In the genomic region with DNA sequence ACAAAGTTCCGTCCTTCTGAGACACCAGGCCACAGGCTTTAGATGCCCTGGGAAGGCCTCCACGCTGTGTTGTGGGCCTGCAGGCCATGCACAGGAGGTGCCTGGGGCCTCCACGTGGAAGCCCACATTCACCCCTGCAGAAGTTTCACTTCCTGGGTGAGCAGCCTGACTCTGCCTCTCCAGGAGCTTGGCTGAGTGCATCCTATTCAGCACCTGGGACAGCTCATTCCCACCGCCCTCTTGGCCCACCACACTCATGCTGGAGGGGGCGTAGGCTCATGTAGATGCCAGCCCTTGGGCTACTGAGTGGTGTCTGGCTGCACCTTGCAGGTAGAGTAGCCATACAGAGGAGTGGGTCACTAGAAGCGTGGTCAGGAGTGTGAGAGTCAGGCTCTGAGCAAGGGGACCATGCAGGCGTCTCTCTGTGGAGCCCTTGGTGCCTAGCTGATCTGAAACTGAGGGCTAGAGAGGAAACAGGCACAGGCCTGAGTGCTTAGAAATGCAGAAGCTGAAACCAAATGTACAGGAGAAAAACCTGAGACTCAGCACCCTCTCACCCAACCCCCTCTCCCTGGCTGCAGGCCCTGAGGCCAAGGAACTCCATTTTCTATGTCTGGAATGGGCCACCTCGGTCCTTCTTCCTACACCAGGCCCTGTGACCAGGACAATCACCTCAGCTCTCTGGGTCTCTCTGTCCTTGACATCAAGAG, we compare ENCODE assay signal across 11 mouse cellular contexts. TPM values are rescaled to one million over a fixed set of nuclear protein-coding genes. Genes with fewer than 3 reads are reported as not detected.
A peak's percentile ranks its signal among the peaks of the same experiment; 100 is the strongest.
DNase-seq lines count a peak whose midpoint lies in the region; ATAC-seq and TF ChIP-seq lines count a peak whose summit lies in the region.
"Had no signal": no experiment of that assay in that cellular context is flagged by ENCODE, and none has a peak within 500 bp of the region (broad histone marks: within the 10 kb centered on the region; RNA-seq: fewer than 3 reads in every experiment).

No protein-coding gene starts in this region.

- TF ChIP-seq CTCF in CH12.LX (conservative IDR thresholded peaks at IDR 0.05 in 1 of 2, IDR thresholded peaks at IDR 0.05 in 1 of 2; ENCODE audit: low read depth in 2 of 2, low read length in 2 of 2): no peak

- no peaks in the 10 kb centered on the region for H3K9me3 ChIP-seq in heart, embryonic 10.5 days
- H3K9me3 ChIP-seq in heart, embryonic 11.5 days (replicated peaks; ENCODE audit: control insufficient read depth, low read length): no peaks in the 10 kb centered on the region
- no peaks in the 10 kb centered on the region for H3K9me3 ChIP-seq in CH12.LX (replicated peaks; ENCODE audit: low read length)
- H3K9me3 ChIP-seq in embryonic facial prominence, embryonic 11.5 days (replicated peaks; ENCODE audit: control insufficient read depth, low read length): no peaks in the 10 kb centered on the region
- H3K9me3 ChIP-seq: embryonic facial prominence, embryonic 13.5 days; heart, embryonic 13.5 days had no signal

- TF ChIP-seq POLR2A in CH12.LX (IDR thresholded peaks at IDR 0.05; ENCODE audit: low read depth, low read length): peak; percentile 48; the same call in 1 of the 2 replicates

- 0 out of 2 replicates have a peak overlapping the region, but pooled peaks have one; percentile 5 for H3K4me3 ChIP-seq in heart, embryonic 10.5 days
- H3K4me3 ChIP-seq in heart, embryonic 11.5 days (ENCODE audit: low read depth, low read length): no peak overlapping the region
- peak overlapping the region; percentile 59 to 76 (median 64) for H3K4me3 ChIP-seq in CH12.LX (replicated peaks in 1 of 3; ENCODE audit: low read depth in 2 of 3, low read length in 2 of 3, poor library complexity in 1 of 3)
- H3K4me3 ChIP-seq in embryonic facial prominence, embryonic 11.5 days (ENCODE audit: low read depth, low read length): no peak overlapping the region
- H3K4me3 ChIP-seq: embryonic facial prominence, embryonic 13.5 days; heart, embryonic 13.5 days had no signal

- peaks cover 18% of the 10 kb centered on the region for H3K4me1 ChIP-seq in heart, embryonic 10.5 days
- peaks cover 2% of the 10 kb centered on the region for H3K4me1 ChIP-seq in heart, embryonic 11.5 days (ENCODE audit: control insufficient read depth, insufficient read depth, low read length)
- peaks cover 27 to 52% of the 10 kb centered on the region in 2 experiments for H3K4me1 ChIP-seq in CH12.LX (ENCODE audit: control insufficient read depth in 1 of 2, insufficient read depth in 2 of 2)
- no peaks in the 10 kb centered on the region for H3K4me1 ChIP-seq in embryonic facial prominence, embryonic 11.5 days (ENCODE audit: control insufficient read depth, insufficient read depth, low read length)

- no peaks in the 10 kb centered on the region for H3K36me3 ChIP-seq in heart, embryonic 10.5 days
- H3K36me3 ChIP-seq in heart, embryonic 11.5 days (ENCODE audit: control insufficient read depth, insufficient read depth, low read length): no peaks in the 10 kb centered on the region
- peaks cover 24 to 32% of the 10 kb centered on the region in 2 experiments for H3K36me3 ChIP-seq in CH12.LX (replicated peaks in 1 of 2; ENCODE audit: control insufficient read depth in 1 of 2, insufficient read depth in 1 of 2, low read length in 1 of 2)
- H3K36me3 ChIP-seq in embryonic facial prominence, embryonic 11.5 days (replicated peaks; ENCODE audit: control insufficient read depth, insufficient read depth, low read depth, low read length): no peaks in the 10 kb centered on the region
- H3K36me3 ChIP-seq: embryonic facial prominence, embryonic 13.5 days; heart, embryonic 13.5 days had no signal

- ATAC-seq in heart, embryonic 11.5 days (replicated peaks; ENCODE audit: insufficient number of reproducible peaks, low FRiP score, low TSS enrichment): no peak
- no peak for ATAC-seq in embryonic facial prominence, embryonic 11.5 days (replicated peaks; ENCODE audit: insufficient number of reproducible peaks, low FRiP score, low TSS enrichment, low read depth)
- ATAC-seq in monocyte, adult 5-6 weeks (replicated peaks; ENCODE audit: insufficient number of reproducible peaks, low FRiP score, low TSS enrichment, poor library complexity, severe bottlenecking): peak; percentile 40

- 47% methylated on average over 8 of the region's 8 CpGs for WGBS in heart, embryonic 10.5 days
- WGBS in heart, embryonic 11.5 days (ENCODE audit: insufficient replicate concordance): 45% methylated on average over 8 of the region's 8 CpGs
- WGBS in embryonic facial prominence, embryonic 11.5 days: 60% methylated on average over 8 of the region's 8 CpGs

- no peak overlapping the region for H3K9ac ChIP-seq in heart, embryonic 11.5 days (ENCODE audit: low read depth, low read length)
- peak overlapping the region; percentile 52; the same call in 1 of the 2 replicates for H3K9ac ChIP-seq in CH12.LX (ENCODE audit: insufficient read depth, low read depth)
- no peak overlapping the region for H3K9ac ChIP-seq in embryonic facial prominence, embryonic 11.5 days (replicated peaks; ENCODE audit: low read length)
- H3K9ac ChIP-seq: embryonic facial prominence, embryonic 13.5 days; heart, embryonic 13.5 days; liver, embryonic 14.5 days had no signal

- H3K4me2 ChIP-seq in heart, embryonic 11.5 days: no peak overlapping the region
- H3K4me2 ChIP-seq in CH12.LX (ENCODE audit: insufficient read depth, low read depth, poor library complexity, severe bottlenecking): peak overlapping the region; percentile 82
- no peak overlapping the region for H3K4me2 ChIP-seq in embryonic facial prominence, embryonic 11.5 days (ENCODE audit: low read depth, low read length)
- H3K4me2 ChIP-seq: embryonic facial prominence, embryonic 13.5 days; heart, embryonic 13.5 days had no signal

- in situ Hi-C loops in CH12.LX (cut with MboI; ENCODE audit: low pct_ligation_motif_present, low pct_unique_long_range_greater_than_20kb, low sequenced_read_pairs): no loop called here

- no peak for DNase-seq in heart, embryonic 10.5 days (ENCODE audit: low spot score)
- peak; percentile 86 for DNase-seq in CH12.LX (ENCODE audit: extremely low read depth)
- peak; percentile 63 for DNase-seq in embryonic facial prominence, embryonic 11.5 days (ENCODE audit: low spot score)
- no peak for DNase-seq in kidney, adult 18-20 months
- no peak for DNase-seq in adrenal gland, postnatal 14 days
- DNase-seq in cerebellum, postnatal 4 days (ENCODE audit: low spot score in 2 of 2): no peak

- H3K79me2 ChIP-seq in CH12.LX (replicated peaks; ENCODE audit: control insufficient read depth, extremely low read depth, insufficient read depth, poor library complexity, severe bottlenecking): peaks cover 4% of the 10 kb centered on the region; the same call in 1 of the 2 replicates

- H3K27ac ChIP-seq in heart, embryonic 10.5 days: no peak overlapping the region
- H3K27ac ChIP-seq in heart, embryonic 11.5 days (ENCODE audit: low read depth, low read length): no peak overlapping the region
- H3K27ac ChIP-seq in CH12.LX (ENCODE audit: insufficient read depth, low read depth): peak overlapping the region; percentile 70
- H3K27ac ChIP-seq in embryonic facial prominence, embryonic 11.5 days (replicated peaks; ENCODE audit: low read depth, low read length): no peak overlapping the region
- H3K27ac ChIP-seq: embryonic facial prominence, embryonic 13.5 days; heart, embryonic 13.5 days; liver, embryonic 14.5 days had no signal

- TF ChIP-seq EP300 in CH12.LX (IDR thresholded peaks at IDR 0.05; ENCODE audit: low read length): peak; percentile 34

- no peak for TF ChIP-seq RAD21 in CH12.LX (IDR thresholded peaks at IDR 0.05; ENCODE audit: low read depth, low read length)

- dilution Hi-C loops in CH12.LX (cut with MboI; ENCODE audit: extremely low pct_ligation_motif_present, extremely low pct_unique_long_range_greater_than_20kb, low sequenced_read_pairs): no loop called here

- peaks cover 3% of the 10 kb centered on the region for H3K27me3 ChIP-seq in heart, embryonic 10.5 days (ENCODE audit: insufficient read depth, poor library complexity, severe bottlenecking)
- H3K27me3 ChIP-seq in heart, embryonic 11.5 days (ENCODE audit: control insufficient read depth, insufficient read depth, low read length): peaks cover 3% of the 10 kb centered on the region; the same call in 1 of the 2 replicates
- no peaks in the 10 kb centered on the region for H3K27me3 ChIP-seq in CH12.LX (replicated peaks)
- H3K27me3 ChIP-seq in embryonic facial prominence, embryonic 11.5 days (ENCODE audit: control insufficient read depth, insufficient read depth, low read length): no peaks in the 10 kb centered on the region
- H3K27me3 ChIP-seq: embryonic facial prominence, embryonic 13.5 days had no signal

RNA-seq across cellular contexts. Expression of a gene that starts 1.4 kb away (rescaled TPM):
- polyA plus RNA-seq in heart, embryonic 10.5 days (2016; fragmentation: Nextera tagmentation; extraction: Ambion mirVana): 2.2 and 3.8 TPM in 2 replicates
- polyA plus RNA-seq in heart, embryonic 11.5 days (2014; fragmentation: Nextera tagmentation; extraction: Ambion mirVana): 1.2 and 2.3 TPM in 2 replicates
- total RNA-seq in CH12.LX (2012; rRNA removed) (48.3 and 67.6 TPM in 2 replicates), CH12.LX (2014; rRNA removed) (41.7 and 41.9 TPM in 2 replicates)
- polyA plus RNA-seq in CH12.LX (2012; ENCODE audit: insufficient read length, low read depth): 49.2 and 54.4 TPM in 2 replicates
- 7.0 and 8.6 TPM in 2 replicates for polyA plus RNA-seq in embryonic facial prominence, embryonic 11.5 days (2014; fragmentation: Nextera tagmentation; extraction: Ambion mirVana)
- 76.8 to 91.0 TPM (median 79.1 TPM) in 3 replicates for total RNA-seq in monocyte, adult 5-6 weeks (2017)
- 2.2 and 11.5 TPM in 2 replicates for total RNA-seq in adrenal gland, postnatal 14 days (2021)

RNA-seq across cellular contexts. Expression of a gene that starts 14.4 kb away (rescaled TPM):
- polyA plus RNA-seq in heart, embryonic 10.5 days (2016; fragmentation: Nextera tagmentation; extraction: Ambion mirVana): 281 and 310 TPM in 2 replicates
- 266 and 306 TPM in 2 replicates for polyA plus RNA-seq in heart, embryonic 11.5 days (2014; fragmentation: Nextera tagmentation; extraction: Ambion mirVana)
- 139 and 143 TPM in 2 replicates for total RNA-seq in CH12.LX (2012; rRNA removed)
- total RNA-seq in CH12.LX (2014; rRNA removed): 56.8 and 66.1 TPM in 2 replicates
- polyA plus RNA-seq in CH12.LX (2012; ENCODE audit: insufficient read length, low read depth): 102 and 110 TPM in 2 replicates
- polyA plus RNA-seq in embryonic facial prominence, embryonic 11.5 days (2014; fragmentation: Nextera tagmentation; extraction: Ambion mirVana): 370 and 382 TPM in 2 replicates
- total RNA-seq in monocyte, adult 5-6 weeks (2017): 56.3 to 71.0 TPM (median 67.0 TPM) in 3 replicates
- total RNA-seq in adrenal gland, postnatal 14 days (2021): 300 and 316 TPM in 2 replicates

RNA-seq across cellular contexts. Expression of a gene that starts 44.7 kb away (rescaled TPM):
- polyA plus RNA-seq in heart, embryonic 10.5 days (2016; fragmentation: Nextera tagmentation; extraction: Ambion mirVana): 1.9 and 2.6 TPM in 2 replicates
- polyA plus RNA-seq in heart, embryonic 11.5 days (2014; fragmentation: Nextera tagmentation; extraction: Ambion mirVana): 0.55 and 1.7 TPM in 2 replicates
- 0.13 TPM in 1 of 2 replicates, not detected in the other for total RNA-seq in CH12.LX (2012; rRNA removed)
- not detected in 2 replicates for total RNA-seq in CH12.LX (2014; rRNA removed)
- polyA plus RNA-seq in CH12.LX (2012; ENCODE audit: insufficient read length, low read depth): not detected in 2 replicates
- polyA plus RNA-seq in embryonic facial prominence, embryonic 11.5 days (2014; fragmentation: Nextera tagmentation; extraction: Ambion mirVana): 0.32 and 0.56 TPM in 2 replicates
- 16.9 to 37.3 TPM (median 22.0 TPM) in 3 replicates for total RNA-seq in monocyte, adult 5-6 weeks (2017)
- total RNA-seq in adrenal gland, postnatal 14 days (2021): 20.9 and 25.7 TPM in 2 replicates

Comparison
In these comparisons a context has a peak if more than half of its experiments do, and no peak if none do; other contexts are left out.
1. H3K4me3 ChIP-seq: peak in heart, embryonic 10.5 days (single experiment) and CH12.LX (3 of 3); none in heart, embryonic 11.5 days (single experiment) and embryonic facial prominence, embryonic 11.5 days (single experiment).
2. DNase-seq: peak in CH12.LX (single experiment) and embryonic facial prominence, embryonic 11.5 days (single experiment); none in heart, embryonic 10.5 days (single experiment), kidney, adult 18-20 months (single experiment), adrenal gland, postnatal 14 days (single experiment) and cerebellum, postnatal 4 days (0 of 2).